Mouse (Mus musculus): Measurements from ENCODE around the gene Edem3.

DNA sequence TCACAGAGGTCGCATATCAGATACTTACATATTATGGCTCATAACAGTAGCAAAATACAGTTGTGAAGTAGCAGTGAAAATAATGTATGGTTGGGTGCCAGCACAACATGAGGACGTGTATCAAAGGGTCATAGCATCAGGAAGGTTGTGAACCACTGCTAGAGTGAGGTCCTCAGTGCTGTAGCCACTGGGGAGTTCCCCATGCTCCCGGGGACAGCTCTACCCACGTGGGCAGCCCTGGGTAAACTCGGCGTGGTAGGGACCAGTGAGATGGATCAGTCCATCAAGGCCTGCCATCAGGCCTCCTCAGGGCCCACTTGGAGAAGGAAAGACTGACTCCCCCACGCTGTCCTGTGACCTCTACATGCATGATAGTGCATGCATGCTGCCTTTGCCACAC is 26.3 kb downstream of the Edem3 start:
- no peak for TF ChIP-seq GATA1 (IDR thresholded peaks at IDR 0.05; ENCODE audit: borderline replicate concordance, low read length)
- no peak for TF ChIP-seq FLI1 (IDR thresholded peaks at IDR 0.05; ENCODE audit: low read length)
